Mouse (Mus musculus) left cerebral cortex, adult 2 months (tissue): ENCODE results near the gene Shc3. TPM values are rescaled to one million over a fixed set of nuclear protein-coding genes. Genes with fewer than 3 reads are reported as not detected.
A peak's percentile ranks its signal among the peaks of the same experiment; 100 is the strongest.

ENCODE experiments used
- DNase-seq, 2 experiments: peaks; one replicate each; pipeline ENCODE4 v3.0.0; 2021 to 2022; ENCODE audit warnings: low spot score in 2 of 2, mixed read lengths in 1 of 2; ENCODE audit errors: extremely low spot score in 1 of 2
- H3K27ac ChIP-seq: fragments of 200-600 bp; 2 replicates; pipeline ENCODE4 v1.8.1; 2022
- H3K4me3 ChIP-seq: fragments of 200-600 bp; 2 replicates; pipeline ENCODE4 v1.8.1; 2022
- CTCF ChIP-seq: fragments of 200-600 bp; IDR thresholded peaks from 2 replicates; pipeline ENCODE4 v1.8.1; 2022; ENCODE audit warnings: antibody characterized with exemption, mild to moderate bottlenecking, moderate library complexity
- intact Hi-C: fragments of 180-260 bp; cut with DNase I; formaldehyde crosslinking; loops from one replicate; pipeline ENCODE4 v1.15.1; 2025
- total RNA-seq, 2 experiments: library from RNA; stranded (reverse); gene quantifications; 2 replicates each; pipeline ENCODE4 v1.2.3; 2021

Gene Shc3
- total RNA-seq, 2 experiments from 2014 or later, result 234 to 242 TPM

DNA sequence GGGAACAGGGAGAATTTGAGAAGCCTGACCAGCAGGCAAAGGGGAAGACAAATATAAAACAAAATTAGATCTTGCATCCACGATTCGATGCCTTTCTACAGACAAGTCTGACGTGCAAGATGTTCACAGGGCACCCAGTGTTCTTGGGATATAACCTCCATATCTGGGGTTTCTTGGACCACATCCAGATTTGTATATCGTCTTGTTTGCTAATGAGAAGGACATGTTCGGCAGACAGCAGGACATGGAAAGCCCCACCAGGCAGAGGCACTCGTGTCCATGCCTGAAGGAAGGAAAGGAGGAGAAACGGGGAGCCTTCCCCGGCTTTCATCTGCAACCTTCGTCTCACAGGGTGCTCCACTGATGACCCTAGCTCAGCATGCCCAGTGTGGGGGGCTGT, 158.0 kb downstream of the Shc3 start:
- no peak for TF ChIP-seq CTCF
- intact Hi-C loops, result no loop called here
- H3K27ac ChIP-seq, result no peak overlapping the region
- no peak overlapping the region for H3K4me3 ChIP-seq
- DNase-seq, result no peak

GRCm38 (mm10) chr13:51409936-51410481, 159.2 kb downstream of the Shc3 start:
- intact Hi-C loops, result no loop called here
- H3K27ac ChIP-seq, result no peak overlapping the region
- H3K4me3 ChIP-seq, result no peak overlapping the region
- TF ChIP-seq CTCF, result no peak
- no peak for DNase-seq

DNA sequence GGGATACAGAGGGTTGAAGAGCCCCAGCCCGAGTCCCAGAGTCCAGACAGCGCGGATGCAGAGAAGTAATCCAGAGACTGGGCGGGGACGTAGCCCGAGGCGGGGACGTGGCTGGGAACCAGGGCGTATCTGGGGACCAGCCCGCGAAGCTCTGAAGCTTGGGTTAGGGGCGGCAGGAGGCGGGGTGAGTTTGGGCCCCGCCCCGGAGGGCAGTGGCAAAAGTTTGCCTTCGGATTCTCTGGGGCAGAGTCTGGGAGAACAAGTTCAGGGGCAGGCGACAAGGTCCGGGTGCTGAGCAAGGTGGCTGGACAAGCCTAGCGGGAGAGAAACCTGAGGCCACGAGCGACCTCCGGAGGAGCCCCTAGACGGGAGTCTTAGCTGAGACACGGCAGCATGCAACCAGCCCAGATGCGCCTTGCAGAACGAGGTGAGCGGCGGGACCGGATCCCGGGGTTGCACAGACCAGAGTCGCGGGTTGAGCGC, 160.7 kb downstream of the Shc3 start, which contains the start of gene S1pr3:
S1pr3 (plus strand) TSS at position 121 of the 483 bp plus-strand sequence.
- intact Hi-C loops, result no loop called here

DNA sequence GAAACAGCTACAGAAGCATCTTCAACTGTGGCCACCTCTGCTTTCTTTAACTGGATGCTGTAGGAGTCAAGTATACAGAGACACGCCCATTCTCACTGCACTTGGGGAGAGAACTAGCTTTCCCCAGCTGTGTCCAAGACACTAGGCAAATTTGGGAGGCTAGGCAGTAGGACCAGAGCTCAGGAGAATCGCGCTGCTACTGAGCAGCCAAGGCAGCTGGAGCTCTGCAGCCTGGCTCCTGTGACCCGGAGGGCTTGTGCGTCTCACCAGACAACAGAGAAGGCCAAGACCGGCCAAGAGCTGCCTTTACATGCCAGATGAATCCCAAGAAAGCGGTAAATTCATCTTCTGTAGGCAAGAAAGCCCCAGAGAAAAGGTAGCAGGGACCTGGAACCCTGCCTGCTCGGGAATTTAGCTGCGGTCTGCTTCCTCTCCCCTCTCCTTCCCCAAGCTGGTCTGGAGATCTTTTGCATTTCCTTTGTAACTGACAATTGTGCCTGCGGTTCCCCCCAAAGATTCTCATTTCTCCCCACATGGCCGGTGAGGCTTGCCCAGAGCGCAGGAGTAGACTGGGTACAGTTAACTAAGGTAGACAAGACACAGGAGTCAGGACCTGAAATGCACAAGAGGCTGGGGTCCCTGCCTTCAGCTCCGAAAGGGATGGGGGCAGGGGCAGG, 161.5 kb downstream of the Shc3 start:
- DNase-seq, result no peak
- Histone ChIP-seq H3K4me3 (no peak overlapping the region; the same call in 1 of the 2 replicates), H3K27ac (0 out of 2 replicates have a peak overlapping the region, but pooled peaks have one; percentile 24)
- intact Hi-C loops, result no loop called here
- TF ChIP-seq CTCF, result no peak

More for the DNA sequence above, 160.7 kb downstream of the Shc3 start, which contains the start of gene S1pr3:
- H3K27ac ChIP-seq, result 0 out of 2 replicates have a peak within 1 kb of the TSS, but pooled peaks have one; percentile 24
- H3K4me3 ChIP-seq, result peak within 1 kb of the TSS; percentile 45
- DNase-seq, result no peak
- TF ChIP-seq CTCF, result no peak

GRCm38 (mm10) chr13:51405731-51406320, 163.4 kb downstream of the Shc3 start:
- Histone ChIP-seq H3K27ac (no peak overlapping the region), H3K4me3 (no peak overlapping the region)
- no peak for DNase-seq
- intact Hi-C loops, result no loop called here
- no peak for TF ChIP-seq CTCF

DNA sequence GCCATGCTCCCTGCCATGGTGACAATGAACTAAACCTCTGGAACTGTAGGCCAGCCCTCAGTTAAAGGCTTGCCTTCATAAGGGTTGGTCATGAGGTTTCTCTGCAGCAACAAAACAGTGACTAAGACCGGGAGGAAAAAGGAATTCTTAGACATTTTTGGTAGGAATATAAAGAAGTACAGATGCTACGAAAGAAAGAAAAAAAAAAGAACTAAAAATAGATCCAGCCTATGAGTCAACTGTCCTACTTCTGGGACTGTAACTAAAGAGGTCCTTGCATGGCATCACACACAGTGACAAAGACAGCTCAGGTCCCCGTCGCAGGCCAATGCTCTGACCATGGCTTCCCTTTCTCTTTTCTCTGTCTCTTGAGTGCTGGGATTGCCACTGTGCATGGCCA, 164.7 kb downstream of the Shc3 start:
- TF ChIP-seq CTCF, result no peak
- Histone ChIP-seq H3K4me3 (no peak overlapping the region), H3K27ac (peak overlapping the region; percentile 84)
- intact Hi-C loops, result loop anchor here (5.0 kb wide), 2 partner anchors 67 to 112 kb away; no protein-coding TSS in a partner anchor
- DNase-seq, result no peak

DNA sequence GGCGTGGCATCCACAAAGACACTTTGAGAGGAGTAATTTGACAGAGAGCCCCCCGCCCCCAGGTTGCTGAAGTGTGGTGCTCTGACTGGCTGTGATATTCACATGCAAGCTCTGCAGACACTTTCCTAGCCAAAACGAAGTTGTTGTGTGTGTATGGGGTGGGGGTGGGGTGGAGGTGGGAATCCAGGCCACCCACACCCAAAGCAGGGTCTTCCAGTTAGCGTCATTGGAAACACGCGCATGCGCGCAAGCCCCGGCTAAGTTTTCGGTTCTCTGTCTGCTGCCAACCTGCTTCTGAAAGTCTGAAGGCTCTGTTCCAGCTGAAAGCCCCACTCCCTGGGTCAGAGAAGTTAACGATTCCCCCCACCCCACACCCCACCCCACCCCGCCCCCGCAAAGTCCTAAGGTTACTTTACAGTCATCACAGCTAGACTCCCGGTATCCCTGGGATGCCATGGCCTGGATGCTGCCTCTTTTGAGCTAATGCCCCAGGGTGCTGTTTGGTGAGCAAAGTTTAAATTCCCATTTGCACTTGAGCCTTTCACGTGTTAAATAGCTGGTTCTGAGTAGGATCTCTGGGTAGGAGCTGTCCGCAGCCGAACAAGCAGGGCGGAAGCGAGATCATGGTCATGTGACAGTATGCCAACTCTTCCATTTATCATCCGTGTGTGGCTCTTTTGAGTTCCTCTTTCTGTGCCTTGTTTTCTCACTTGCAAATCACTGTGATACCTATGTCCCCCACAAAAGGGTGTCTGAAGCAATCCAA, 168.3 kb downstream of the Shc3 start:
- DNase-seq, result peak in 1 of 2 experiments; percentile 31
- no peak for TF ChIP-seq CTCF
- Histone ChIP-seq H3K4me3 (peak overlapping the region; percentile 36), H3K27ac (peak overlapping the region; percentile 15; the same call in 1 of the 2 replicates)
- intact Hi-C loops, result loop anchor here (5.0 kb wide), 2 partner anchors 64 to 109 kb away; no protein-coding TSS in a partner anchor

- no peak; the same call in 1 of the 2 replicates for TF ChIP-seq CTCF
- peak in 1 of 2 experiments; percentile 26 for DNase-seq
- intact Hi-C loops, result loop anchor here (5.0 kb wide), 2 partner anchors 63 to 108 kb away; no protein-coding TSS in a partner anchor
- Histone ChIP-seq H3K4me3 (peak overlapping the region; percentile 36), H3K27ac (0 out of 2 replicates have a peak overlapping the region, but pooled peaks have one; percentile 15)
These were observed 169.0 kb downstream of the Shc3 start for GRCm38 (mm10) chr13:51400186-51400719.

DNA sequence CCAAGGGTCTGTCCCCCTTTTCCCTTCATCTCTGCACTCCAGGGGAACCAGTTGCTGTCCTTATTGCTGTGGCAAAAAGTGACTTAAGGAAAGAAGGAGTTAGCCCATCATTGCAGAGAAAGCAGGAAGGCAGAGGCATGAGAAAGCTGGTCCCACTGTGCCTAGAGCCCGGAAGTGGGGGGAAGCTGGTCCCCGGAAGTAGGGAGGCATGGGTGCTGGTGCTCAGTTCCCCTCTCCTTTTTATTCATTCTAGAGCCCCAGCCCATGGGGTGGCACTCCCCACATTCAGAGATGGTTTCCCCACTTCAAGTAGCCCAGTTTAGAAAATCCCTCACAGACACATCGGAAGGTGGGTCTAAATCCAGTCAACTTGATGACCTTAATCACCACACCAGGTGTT, 169.7 kb downstream of the Shc3 start:
- no peak overlapping the region for H3K4me3 ChIP-seq
- intact Hi-C loops, result no loop called here
- DNase-seq, result no peak

GRCm38 (mm10) chr13:51397861-51398260, 171.4 kb downstream of the Shc3 start:
- DNase-seq, result no peak
- Histone ChIP-seq H3K4me3 (no peak overlapping the region), H3K27ac (no peak overlapping the region)
- intact Hi-C loops, result no loop called here
- no peak for TF ChIP-seq CTCF

More for the DNA sequence above, 169.7 kb downstream of the Shc3 start:
- H3K27ac ChIP-seq, result no peak overlapping the region
- no peak for TF ChIP-seq CTCF

GRCm38 (mm10) chr13:51392256-51392655, 177.0 kb downstream of the Shc3 start:
- intact Hi-C loops, result no loop called here
- TF ChIP-seq CTCF, result no peak
- H3K27ac ChIP-seq, result no peak overlapping the region
- DNase-seq, result no peak
- H3K4me3 ChIP-seq, result no peak overlapping the region
